Mouse (Mus musculus) urinary bladder, postnatal 4 days (tissue): Measurements from ENCODE around the gene Magi3.

Experiments
- DNase-seq, 2 experiments: peaks; one replicate each; pipeline ENCODE4 v3.0.0; 2021 to 2022; ENCODE audit warnings: low spot score in 2 of 2

The Magi3 gene

DNA sequence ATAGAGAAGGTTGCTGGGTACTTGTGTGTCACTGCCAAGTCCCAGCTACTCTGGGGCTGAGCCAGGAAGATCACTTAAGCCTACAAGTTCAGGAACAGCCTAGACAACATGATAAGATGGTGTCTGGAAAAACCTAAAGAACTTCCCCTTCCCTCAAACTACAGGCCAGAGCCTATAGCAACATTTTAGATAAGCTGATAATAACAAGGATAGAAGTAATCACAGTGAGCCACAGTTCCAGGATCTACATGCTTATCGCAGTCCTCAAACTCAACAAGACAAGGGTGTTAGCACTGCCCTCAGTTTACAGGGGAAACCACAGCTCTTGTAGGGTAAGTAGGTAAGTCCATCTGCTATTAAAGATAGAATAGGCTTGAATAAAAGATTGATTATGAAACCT is 188.1 kb downstream of the Magi3 start:
- no peak for DNase-seq

DNA sequence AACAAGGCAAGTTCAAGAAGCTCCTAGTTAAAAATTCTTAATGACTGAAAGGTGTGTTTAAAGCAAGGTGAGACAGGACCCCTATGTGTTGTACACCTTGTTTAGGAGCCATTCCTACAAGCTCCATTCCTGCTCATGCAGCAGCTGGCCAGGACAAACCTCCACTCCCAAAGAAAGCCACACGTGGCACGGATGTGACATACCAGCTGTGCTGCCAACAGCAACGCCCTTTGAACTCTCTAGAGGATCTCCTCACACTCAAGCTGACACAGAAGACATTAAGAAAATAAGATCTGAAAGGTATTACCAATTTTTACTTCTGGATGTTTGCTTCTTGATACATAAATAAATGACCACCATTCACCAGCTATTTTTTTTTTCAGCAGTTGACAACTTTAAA is 193.2 kb downstream of the Magi3 start:
- DNase-seq: no peak

DNA sequence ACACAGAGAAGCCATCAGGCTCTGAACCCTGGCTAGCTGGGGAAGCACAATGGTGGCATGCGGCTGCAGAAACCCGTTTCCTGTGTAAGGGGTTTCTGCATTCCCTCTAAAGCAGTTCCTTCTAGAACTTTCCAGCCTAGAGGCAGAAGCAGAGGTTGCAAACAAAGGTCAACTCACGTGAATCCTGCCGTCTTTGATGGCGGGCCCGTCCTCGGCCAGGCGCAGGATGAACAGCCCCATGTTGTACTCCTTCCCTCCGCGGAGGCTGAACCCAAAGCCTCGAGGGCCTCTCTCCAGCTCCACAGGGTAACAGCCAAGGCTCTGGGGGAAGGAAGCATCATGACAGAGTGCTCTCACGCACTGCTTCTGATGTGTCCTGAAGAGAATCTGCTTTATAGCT is 200.1 kb downstream of the Magi3 start:
- no peak for DNase-seq

DNA sequence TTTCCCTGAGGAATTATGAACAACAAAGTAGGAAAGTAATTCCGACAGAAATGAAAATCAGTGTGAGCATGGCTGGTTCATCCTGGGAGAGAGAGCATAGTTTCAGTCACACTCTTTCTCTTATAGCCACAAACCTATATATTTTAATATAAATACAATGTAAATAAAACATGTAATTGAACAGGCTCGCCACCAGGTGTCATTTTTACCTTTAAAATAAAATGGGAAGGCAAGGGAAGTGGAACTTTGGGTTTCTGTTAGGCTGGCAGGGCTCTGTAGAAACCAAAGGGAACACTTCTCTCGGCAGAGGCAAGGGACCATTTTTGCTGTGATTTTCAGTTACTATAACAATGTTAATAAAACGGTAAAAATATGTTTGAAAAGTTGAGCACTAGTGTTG is 200.7 kb downstream of the Magi3 start:
- DNase-seq: no peak

DNA sequence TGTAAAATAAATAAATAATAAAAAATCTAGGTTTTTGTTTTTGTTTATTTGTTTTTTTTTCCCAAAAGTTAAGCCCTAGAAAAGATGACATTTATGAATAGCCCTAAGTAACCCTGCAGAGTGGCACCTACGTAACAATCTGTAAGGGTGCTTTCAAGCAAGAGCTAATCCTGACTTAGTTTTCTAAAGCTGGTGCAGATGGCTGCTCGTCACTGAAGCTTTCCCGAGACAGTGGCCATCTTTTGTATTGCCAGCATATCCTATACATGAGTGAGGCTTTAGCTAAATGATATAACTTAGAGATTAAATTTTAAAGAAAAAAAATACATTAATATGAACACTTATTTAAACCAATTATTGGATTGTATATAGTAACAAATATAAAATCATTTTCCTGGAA is 202.2 kb downstream of the Magi3 start:
- DNase-seq: no peak

DNA sequence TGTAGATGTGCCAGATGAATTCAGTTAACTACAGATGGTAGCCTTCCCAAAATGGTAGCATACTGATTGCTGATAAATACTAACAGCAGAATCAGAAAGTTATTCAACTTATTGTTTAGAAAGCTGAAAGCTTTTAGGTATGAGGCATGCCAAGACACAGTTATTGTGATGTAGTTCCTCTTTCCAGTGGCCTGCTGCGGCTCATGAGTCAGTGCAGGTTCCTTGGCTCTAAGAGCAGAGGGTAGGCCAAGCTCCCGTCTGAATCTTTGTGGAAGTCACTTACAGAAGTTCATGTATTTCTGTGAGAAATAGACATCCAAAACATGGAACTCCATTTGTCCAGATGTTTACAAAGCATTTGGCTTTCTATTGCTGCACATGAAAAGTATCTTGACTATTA is 208.2 kb downstream of the Magi3 start:
- DNase-seq: no peak

DNA sequence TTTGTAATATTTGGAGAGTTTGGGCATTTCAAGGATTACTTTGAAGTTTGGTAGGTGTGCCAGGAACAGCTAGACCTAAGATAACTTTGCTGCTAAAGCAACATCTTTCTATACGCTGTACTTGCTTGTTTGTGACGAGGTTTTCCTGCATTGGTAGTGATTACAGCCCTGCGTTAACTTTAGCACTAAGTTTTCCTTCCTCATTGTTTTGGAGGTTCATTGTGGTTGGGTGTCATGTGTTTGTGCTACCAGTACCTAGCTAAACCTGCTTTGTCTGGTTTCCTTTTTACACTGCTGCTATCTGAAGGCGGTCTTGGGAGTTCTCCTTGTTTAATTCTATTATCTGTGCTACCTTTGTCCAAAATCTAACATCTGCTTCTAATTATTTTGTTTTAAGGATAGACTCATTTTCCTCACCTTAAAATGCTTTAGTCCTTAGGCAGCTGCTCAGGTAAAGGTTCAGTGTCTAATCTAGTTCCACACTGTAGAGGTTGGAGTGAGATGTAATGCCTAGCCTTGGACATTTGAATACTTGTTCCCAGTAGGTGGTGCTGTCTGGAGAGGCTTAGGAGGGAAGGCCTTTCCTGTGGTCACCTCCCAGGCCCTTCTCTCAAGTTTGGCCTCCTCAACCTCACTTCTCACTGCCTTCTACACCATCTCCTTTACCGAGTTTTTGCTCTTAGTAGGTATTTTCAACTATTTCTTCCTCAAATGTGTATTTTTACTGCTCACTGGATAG is 210.1 kb downstream of the Magi3 start:
- DNase-seq: no peak

DNA sequence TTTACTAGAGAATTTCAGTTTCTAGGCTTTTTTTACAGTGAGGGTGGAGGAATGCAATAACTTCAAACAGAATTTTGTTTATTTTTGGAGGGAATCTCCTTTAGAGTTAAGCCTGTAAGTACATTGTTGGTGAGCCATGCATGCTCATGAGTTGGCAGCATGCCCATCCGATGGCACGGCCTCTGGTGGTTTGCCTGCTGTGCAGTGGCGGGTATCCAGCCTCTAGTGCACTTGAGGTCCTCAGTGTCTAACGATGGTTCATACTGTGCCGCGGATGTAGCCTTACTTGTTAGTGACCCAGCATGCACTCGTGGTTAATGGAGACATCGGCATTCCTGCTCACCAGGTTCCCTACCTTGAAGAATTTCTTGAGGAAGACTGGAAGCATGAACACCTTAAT is 212.7 kb downstream of the Magi3 start:
- DNase-seq: no peak

DNA sequence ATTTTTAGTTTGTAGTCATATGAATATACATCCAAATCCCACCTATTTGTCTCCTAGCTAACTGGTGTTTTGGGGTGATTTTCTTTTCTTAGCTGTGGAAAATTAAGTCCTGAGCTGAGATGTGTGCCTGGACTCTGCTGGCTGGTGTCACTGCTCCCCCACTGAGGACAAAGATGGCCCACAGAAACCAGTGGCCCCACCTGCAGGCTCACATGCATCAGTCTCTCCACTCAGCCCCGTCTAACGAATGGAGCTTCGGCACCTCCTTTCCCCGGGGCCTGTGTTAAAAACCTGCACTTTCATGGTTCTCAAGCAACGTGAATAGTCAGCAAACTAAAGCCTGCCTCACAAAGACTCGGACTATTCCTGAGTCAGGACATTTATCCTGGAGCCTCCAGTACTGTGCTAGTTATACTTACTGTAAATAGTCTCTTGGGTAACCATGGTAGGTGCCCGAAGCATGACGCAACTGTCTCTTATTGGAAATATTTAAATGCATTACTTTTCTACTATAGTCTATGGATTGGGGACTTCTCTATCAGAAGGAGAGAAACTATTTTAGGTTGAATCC is 213.2 kb downstream of the Magi3 start:
- no peak for DNase-seq

DNA sequence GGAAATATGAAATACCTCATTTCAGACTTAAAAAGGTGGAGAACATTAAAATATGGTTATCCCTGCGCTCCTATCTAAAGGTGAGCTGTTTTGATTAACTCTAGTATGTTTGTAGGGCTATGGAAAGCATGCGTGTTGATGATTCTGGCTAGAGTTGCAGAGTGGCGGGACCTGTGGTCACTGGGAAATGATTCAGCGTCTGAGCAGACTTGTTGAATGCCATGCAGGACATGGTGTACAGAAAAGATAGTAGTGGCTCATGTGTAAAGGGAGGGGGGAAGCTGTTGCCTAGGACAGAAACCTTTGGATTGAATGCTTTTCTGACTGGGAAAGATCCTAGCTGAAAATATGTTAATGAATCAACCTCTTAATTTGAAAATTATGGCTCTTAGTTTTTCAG is 221.4 kb downstream of the Magi3 start:
- DNase-seq: no peak

DNA sequence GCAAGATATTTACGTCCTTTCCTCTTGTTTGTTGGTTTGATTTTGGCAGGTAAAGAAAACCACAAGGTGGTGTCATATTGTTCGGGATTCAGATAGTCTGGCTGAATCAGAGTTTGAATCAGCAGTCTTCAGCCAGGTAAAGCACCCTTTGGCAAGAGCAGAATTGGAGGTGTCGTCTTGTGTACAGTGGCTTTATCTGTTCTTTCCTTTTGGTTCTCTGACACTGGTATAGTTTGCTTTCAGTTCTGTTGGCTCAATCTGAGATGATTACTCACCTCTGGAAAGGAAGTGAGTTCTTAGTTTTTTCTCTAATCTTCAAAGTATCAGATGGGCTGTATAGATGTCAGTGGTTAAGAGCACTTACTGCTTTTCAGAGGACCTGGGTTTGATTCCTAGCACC is 228.9 kb downstream of the Magi3 start:
- DNase-seq: no peak

DNA sequence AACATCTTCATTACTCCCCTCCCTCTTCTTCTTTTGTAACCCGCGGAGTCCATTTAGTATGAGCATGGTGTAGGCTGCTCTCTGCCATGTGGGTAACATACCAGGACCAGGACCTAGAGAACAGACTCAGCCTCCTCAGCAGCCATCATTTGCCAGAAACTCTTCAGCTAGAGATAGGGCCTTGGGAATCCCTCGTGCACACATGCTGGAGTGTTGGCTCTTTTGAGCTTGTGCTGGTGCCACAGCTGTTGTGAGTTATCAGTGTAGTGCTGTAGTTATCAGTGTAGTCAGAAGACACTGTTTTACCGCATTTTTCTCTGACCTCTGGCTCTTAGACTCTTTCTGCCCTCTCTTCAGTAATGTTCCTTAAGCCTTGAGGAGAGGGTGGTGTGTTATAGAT is 230.8 kb downstream of the Magi3 start:
- no peak for DNase-seq

DNA sequence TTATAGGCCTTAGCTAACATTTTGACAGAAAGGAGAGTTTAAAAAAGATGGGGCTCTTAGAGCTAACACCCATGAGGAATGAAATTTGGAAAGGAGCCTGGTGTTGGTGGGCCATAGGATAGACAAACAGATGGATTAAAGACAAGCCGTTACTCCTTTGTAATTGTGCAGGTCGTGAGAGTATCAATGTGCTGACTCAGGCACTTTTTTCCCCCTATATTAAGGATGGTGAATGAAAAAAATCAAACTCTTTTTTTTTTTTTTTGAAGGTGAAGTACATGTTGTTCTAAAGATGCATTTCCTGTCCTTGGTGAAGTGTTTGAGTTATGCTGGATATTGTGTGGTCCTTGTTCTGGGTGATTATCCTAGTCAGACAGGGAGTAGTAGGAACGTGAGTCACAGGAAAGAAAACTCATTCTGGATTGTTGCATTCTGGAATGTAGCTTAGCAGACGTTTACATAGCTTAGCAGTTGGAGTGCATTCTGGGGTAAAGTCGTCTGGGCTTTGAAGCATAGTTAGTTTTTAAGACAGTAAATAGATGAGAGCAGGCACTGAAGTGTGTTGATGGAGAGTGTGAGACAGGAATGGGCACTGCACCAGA is 232.2 kb downstream of the Magi3 start:
- no peak for DNase-seq

DNA sequence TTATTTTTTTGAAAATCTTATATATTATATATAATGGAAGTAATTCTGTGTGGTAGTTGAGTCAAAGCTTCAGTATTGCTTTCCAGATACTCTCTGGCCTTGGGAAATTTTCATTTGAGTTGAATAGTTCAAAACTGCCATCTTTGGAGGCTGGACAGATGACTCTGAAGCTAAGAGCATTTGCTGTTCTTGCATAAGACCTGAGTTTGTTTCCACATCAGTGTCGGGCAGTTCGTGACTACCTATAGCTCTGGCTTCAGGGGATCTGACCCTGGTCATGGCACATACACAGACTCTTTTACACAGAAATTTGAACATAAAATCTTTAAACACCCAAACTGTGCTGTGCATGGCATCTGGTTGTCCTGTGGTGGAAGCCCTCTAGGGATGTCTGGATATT is 235.0 kb downstream of the Magi3 start:
- DNase-seq: no peak

DNA sequence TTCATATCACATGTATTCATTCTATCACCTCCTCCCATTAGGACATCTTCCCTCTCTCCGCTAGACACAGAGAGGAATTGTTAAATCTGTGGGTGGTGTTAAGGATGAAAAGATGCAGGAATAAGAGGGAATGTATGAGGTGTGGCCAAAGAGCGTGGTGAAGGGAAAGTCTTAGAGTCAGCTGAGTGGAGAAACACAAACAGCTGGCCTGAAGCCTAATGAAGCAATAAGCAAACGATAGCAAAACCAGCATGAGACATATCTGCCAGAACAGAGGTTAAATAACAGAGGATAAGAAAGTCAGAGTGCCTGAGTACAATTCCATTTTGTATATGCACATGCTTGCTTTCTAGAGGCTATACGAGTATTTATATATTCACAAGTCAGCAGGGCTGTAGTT is 235.6 kb downstream of the Magi3 start:
- DNase-seq: no peak

DNA sequence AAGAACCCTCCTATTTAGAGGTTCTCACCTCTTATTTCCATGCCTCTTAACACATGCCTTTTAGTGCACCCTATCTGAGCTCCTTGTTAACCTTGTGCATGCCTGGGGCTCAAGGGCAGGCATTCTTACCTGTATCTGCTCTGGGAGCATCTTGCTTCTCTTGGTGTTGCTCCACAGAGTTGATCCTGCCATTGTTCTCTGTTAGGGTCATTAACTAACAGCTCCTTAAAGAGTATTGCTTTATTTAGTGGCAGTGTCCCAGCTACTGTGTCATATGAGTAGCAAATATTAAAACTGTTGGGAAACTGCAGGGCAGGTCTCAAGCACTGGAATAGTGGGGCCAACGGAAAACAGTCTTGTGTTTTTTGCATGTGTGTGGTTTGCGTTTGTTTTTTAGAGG is 249.0 kb downstream of the Magi3 start:
- no peak for DNase-seq

DNA sequence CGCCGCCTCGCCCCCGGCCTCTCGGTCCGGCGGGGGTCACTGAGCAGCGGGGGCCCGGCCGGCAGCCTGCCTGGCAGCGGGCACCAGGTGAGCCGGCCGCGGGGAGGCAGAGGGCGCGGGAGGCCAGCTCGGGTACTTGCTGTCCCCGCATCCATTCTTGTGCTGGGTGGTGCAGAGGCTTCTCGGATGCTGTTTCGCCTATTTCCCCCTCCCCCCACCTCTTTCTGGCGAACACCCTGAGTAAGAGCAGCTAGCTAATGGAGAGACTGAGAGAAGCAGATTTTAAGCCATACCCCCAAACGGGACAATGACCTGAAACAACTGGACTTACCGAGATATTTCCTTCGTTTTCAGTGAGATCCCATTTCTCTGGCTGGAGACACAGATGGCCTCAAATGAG is 251.5 kb downstream of the Magi3 start:
- DNase-seq: no peak

DNA sequence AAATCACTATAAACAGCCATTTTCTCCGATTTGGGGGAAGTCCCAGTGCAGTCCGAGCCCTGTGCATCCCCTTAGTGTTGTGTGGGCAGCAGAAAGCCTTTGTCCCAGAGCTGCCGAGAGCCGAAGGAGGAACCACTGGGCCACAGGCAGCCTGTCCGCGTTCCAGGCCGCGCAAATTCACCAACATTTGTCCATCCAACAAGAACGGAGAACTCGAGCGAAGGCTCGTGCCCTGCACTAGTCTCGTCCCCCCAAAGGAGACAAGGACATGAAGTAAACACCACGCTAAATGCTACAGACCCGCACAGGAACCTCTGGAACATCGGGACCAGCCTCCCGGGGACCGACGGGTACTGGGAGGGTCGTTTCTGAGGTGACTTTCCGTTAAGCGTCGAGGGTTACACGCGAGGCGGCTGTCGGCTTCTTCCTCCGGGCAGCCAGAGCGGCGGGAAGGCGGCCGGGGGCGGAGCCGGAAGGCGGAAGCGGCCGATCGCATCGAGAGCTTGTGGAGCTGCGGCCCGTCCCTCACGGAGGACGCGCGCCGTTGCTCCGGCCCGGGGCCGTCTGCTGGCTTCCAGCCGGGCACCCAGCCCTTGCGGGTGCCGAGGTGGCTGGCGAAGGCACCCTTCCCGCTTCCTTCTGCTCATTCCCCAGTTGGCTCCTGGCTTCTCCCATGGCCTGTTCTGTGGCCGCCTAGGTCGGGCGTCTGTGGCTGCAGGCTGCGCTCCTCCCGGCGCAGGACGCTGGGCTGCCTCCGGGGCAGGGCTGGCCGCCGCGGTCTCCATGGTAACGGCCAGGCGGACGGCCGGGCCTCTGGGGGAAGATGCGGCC is 252.1 kb downstream of the Magi3 start, which contains the start of gene Phtf1:
Gene Phtf1 (plus strand): TSS at position 250 of the 831 bp plus-strand sequence.
- DNase-seq: peak; percentile 82 to 85

DNA sequence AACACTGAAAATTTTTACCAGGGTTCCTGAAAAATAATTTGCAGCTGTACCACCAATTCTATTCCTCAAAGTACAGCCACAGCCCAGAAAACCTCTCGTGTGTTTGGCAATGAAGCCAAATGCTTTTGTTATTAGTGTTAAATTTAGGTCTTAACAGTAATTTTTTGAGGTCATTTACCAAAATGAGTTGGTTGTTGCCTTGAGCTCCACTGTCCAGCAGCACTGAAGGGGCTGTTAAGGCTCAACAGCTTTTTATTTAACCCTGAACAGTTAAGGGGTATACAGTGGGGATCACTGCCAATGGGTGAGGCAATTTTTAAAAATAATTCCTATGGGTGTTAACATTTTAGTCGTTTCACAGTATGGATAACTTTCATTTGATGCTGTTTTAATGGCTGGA is 252.9 kb downstream of the Magi3 start:
- DNase-seq: no peak
